Mouse (Mus musculus): ENCODE measurements around the gene Olfr1219.

Gene Olfr1219

GRCm38 (mm10) chr2:89083413-89083812 lies at the start of gene Olfr1219:
Gene Olfr1219, minus strand, starts transcription at chr2:89083513.
- Histone ChIP-seq H3K9me3 (ENCODE audit: low read length) (peaks cover 13% of the 10 kb centered on the region), H3K36me3 (ENCODE audit: insufficient read depth, low read length) (no peaks in the 10 kb centered on the region), H3K4me1 (replicated peaks; ENCODE audit: low read depth, low read length) (no peaks in the 10 kb centered on the region), H3K4me3 (replicated peaks; ENCODE audit: low read length) (no peak within 1 kb of the TSS), H3K27me3 (ENCODE audit: insufficient read depth, low read length) (no peaks in the 10 kb centered on the region)
- TF ChIP-seq NANOG (IDR thresholded peaks at IDR 0.05; ENCODE audit: borderline replicate concordance, low read length) (no peak), POU5F1 (IDR thresholded peaks at IDR 0.05; ENCODE audit: borderline replicate concordance, low read length) (no peak), CTCF (conservative IDR thresholded peaks at IDR 0.05; ENCODE audit: low read length) (no peak)

GRCm38 (mm10) chr2:89132954-89133353 lies 49.6 kb upstream of the Olfr1219 start, which contains the start of gene Olfr1222:
Gene Olfr1222, minus strand, starts transcription at chr2:89133054.
- Histone ChIP-seq H3K27me3 (ENCODE audit: insufficient read depth, low read length) (no peaks in the 10 kb centered on the region), H3K36me3 (ENCODE audit: insufficient read depth, low read length) (no peaks in the 10 kb centered on the region), H3K4me1 (replicated peaks; ENCODE audit: low read depth, low read length) (no peaks in the 10 kb centered on the region), H3K9me3 (ENCODE audit: low read length) (no peaks in the 10 kb centered on the region), H3K4me3 (replicated peaks; ENCODE audit: low read length) (no peak within 1 kb of the TSS)
- TF ChIP-seq NANOG (IDR thresholded peaks at IDR 0.05; ENCODE audit: borderline replicate concordance, low read length) (no peak), POU5F1 (IDR thresholded peaks at IDR 0.05; ENCODE audit: borderline replicate concordance, low read length) (no peak), CTCF (conservative IDR thresholded peaks at IDR 0.05; ENCODE audit: low read length) (no peak)

GRCm38 (mm10) chr2:89117183-89117582 lies 33.9 kb upstream of the Olfr1219 start, which contains the start of gene Olfr1221:
Gene Olfr1221, minus strand, starts transcription at chr2:89117283.
- Histone ChIP-seq H3K36me3 (ENCODE audit: insufficient read depth, low read length) (no peaks in the 10 kb centered on the region), H3K9me3 (ENCODE audit: low read length) (no peaks in the 10 kb centered on the region), H3K27me3 (ENCODE audit: insufficient read depth, low read length) (no peaks in the 10 kb centered on the region), H3K4me3 (replicated peaks; ENCODE audit: low read length) (no peak within 1 kb of the TSS), H3K4me1 (replicated peaks; ENCODE audit: low read depth, low read length) (no peaks in the 10 kb centered on the region)
- no peak for TF ChIP-seq CTCF (conservative IDR thresholded peaks at IDR 0.05; ENCODE audit: low read length)
- TF ChIP-seq POU5F1 (IDR thresholded peaks at IDR 0.05; ENCODE audit: borderline replicate concordance, low read length): no peak
- TF ChIP-seq NANOG (IDR thresholded peaks at IDR 0.05; ENCODE audit: borderline replicate concordance, low read length): no peak

GRCm38 (mm10) chr2:89106735-89107134 lies 23.4 kb upstream of the Olfr1219 start, which contains the start of gene Olfr1220:
Gene Olfr1220, minus strand, starts transcription at chr2:89106835.
- no peak for TF ChIP-seq POU5F1 (IDR thresholded peaks at IDR 0.05; ENCODE audit: borderline replicate concordance, low read length)
- no peak for TF ChIP-seq CTCF (conservative IDR thresholded peaks at IDR 0.05; ENCODE audit: low read length)
- TF ChIP-seq NANOG (IDR thresholded peaks at IDR 0.05; ENCODE audit: borderline replicate concordance, low read length): no peak
- Histone ChIP-seq H3K36me3 (ENCODE audit: insufficient read depth, low read length) (no peaks in the 10 kb centered on the region), H3K27me3 (ENCODE audit: insufficient read depth, low read length) (no peaks in the 10 kb centered on the region)

GRCm38 (mm10) chr2:89105651-89106050 lies 22.3 kb upstream of the Olfr1219 start:
- no peak for TF ChIP-seq POU5F1 (IDR thresholded peaks at IDR 0.05; ENCODE audit: borderline replicate concordance, low read length)
- TF ChIP-seq NANOG (IDR thresholded peaks at IDR 0.05; ENCODE audit: borderline replicate concordance, low read length): no peak
- no peak for TF ChIP-seq CTCF (conservative IDR thresholded peaks at IDR 0.05; ENCODE audit: low read length)
- H3K27me3 ChIP-seq (ENCODE audit: insufficient read depth, low read length): no peaks in the 10 kb centered on the region
- H3K36me3 ChIP-seq (ENCODE audit: insufficient read depth, low read length): no peaks in the 10 kb centered on the region
- no peaks in the 10 kb centered on the region for H3K4me1 ChIP-seq (replicated peaks; ENCODE audit: low read depth, low read length)
- no peak overlapping the region for H3K4me3 ChIP-seq (replicated peaks; ENCODE audit: low read length)
- peaks cover 12% of the 10 kb centered on the region; the same call in 1 of the 2 replicates for H3K9me3 ChIP-seq (ENCODE audit: low read length)

More at GRCm38 (mm10) chr2:89106735-89107134, 23.4 kb upstream of the Olfr1219 start, which contains the start of gene Olfr1220:
- no peaks in the 10 kb centered on the region for H3K4me1 ChIP-seq (replicated peaks; ENCODE audit: low read depth, low read length)
- peaks cover 12% of the 10 kb centered on the region; the same call in 1 of the 2 replicates for H3K9me3 ChIP-seq (ENCODE audit: low read length)
- no peak within 1 kb of the TSS for H3K4me3 ChIP-seq (replicated peaks; ENCODE audit: low read length)

GRCm38 (mm10) chr2:89093848-89094247 lies 10.5 kb upstream of the Olfr1219 start:
- TF ChIP-seq CTCF (conservative IDR thresholded peaks at IDR 0.05; ENCODE audit: low read length) (no peak), POU5F1 (IDR thresholded peaks at IDR 0.05; ENCODE audit: borderline replicate concordance, low read length) (no peak), NANOG (IDR thresholded peaks at IDR 0.05; ENCODE audit: borderline replicate concordance, low read length) (no peak)
- Histone ChIP-seq H3K36me3 (ENCODE audit: insufficient read depth, low read length) (no peaks in the 10 kb centered on the region), H3K4me1 (replicated peaks; ENCODE audit: low read depth, low read length) (no peaks in the 10 kb centered on the region), H3K4me3 (replicated peaks; ENCODE audit: low read length) (no peak overlapping the region), H3K9me3 (ENCODE audit: low read length) (no peaks in the 10 kb centered on the region), H3K27me3 (ENCODE audit: insufficient read depth, low read length) (no peaks in the 10 kb centered on the region)

GRCm38 (mm10) chr2:89081487-89081886 lies 1.8 kb downstream of the Olfr1219 start:
- no peak for TF ChIP-seq CTCF (conservative IDR thresholded peaks at IDR 0.05; ENCODE audit: low read length)
- TF ChIP-seq POU5F1 (IDR thresholded peaks at IDR 0.05; ENCODE audit: borderline replicate concordance, low read length): no peak
- TF ChIP-seq NANOG (IDR thresholded peaks at IDR 0.05; ENCODE audit: borderline replicate concordance, low read length): no peak
- Histone ChIP-seq H3K4me3 (replicated peaks; ENCODE audit: low read length) (no peak overlapping the region), H3K9me3 (ENCODE audit: low read length) (peaks cover 8% of the 10 kb centered on the region), H3K4me1 (replicated peaks; ENCODE audit: low read depth, low read length) (no peaks in the 10 kb centered on the region), H3K36me3 (ENCODE audit: insufficient read depth, low read length) (no peaks in the 10 kb centered on the region), H3K27me3 (ENCODE audit: insufficient read depth, low read length) (no peaks in the 10 kb centered on the region)

- no peak for TF ChIP-seq CTCF (conservative IDR thresholded peaks at IDR 0.05; ENCODE audit: low read length)
- no peak for TF ChIP-seq POU5F1 (IDR thresholded peaks at IDR 0.05; ENCODE audit: borderline replicate concordance, low read length)
- TF ChIP-seq NANOG (IDR thresholded peaks at IDR 0.05; ENCODE audit: borderline replicate concordance, low read length): no peak
- no peaks in the 10 kb centered on the region for H3K36me3 ChIP-seq (ENCODE audit: insufficient read depth, low read length)
- H3K27me3 ChIP-seq (ENCODE audit: insufficient read depth, low read length): no peaks in the 10 kb centered on the region
- H3K4me3 ChIP-seq (replicated peaks; ENCODE audit: low read length): no peak within 1 kb of the TSS
- H3K9me3 ChIP-seq (ENCODE audit: low read length): no peaks in the 10 kb centered on the region
- H3K4me1 ChIP-seq (replicated peaks; ENCODE audit: low read depth, low read length): no peaks in the 10 kb centered on the region
These were observed 22.2 kb downstream of the Olfr1219 start, which contains the start of gene Olfr1218 for GRCm38 (mm10) chr2:89061087-89061486. Gene Olfr1218, minus strand, starts transcription at chr2:89061187.

GRCm38 (mm10) chr2:89031965-89032364 lies 51.3 kb downstream of the Olfr1219 start, which contains the start of gene Olfr1217:
Gene Olfr1217, minus strand, starts transcription at chr2:89032065.
- H3K4me1 ChIP-seq (replicated peaks; ENCODE audit: low read depth, low read length): no peaks in the 10 kb centered on the region
- 0 out of 2 replicates have a peak, but pooled peaks cover 6% of the 10 kb centered on the region for H3K9me3 ChIP-seq (ENCODE audit: low read length)
- no peaks in the 10 kb centered on the region for H3K36me3 ChIP-seq (ENCODE audit: insufficient read depth, low read length)
- TF ChIP-seq CTCF (conservative IDR thresholded peaks at IDR 0.05; ENCODE audit: low read length) (no peak), POU5F1 (IDR thresholded peaks at IDR 0.05; ENCODE audit: borderline replicate concordance, low read length) (no peak), NANOG (IDR thresholded peaks at IDR 0.05; ENCODE audit: borderline replicate concordance, low read length) (no peak)
- H3K4me3 ChIP-seq (replicated peaks; ENCODE audit: low read length): no peak within 1 kb of the TSS
- no peaks in the 10 kb centered on the region for H3K27me3 ChIP-seq (ENCODE audit: insufficient read depth, low read length)

Data from E14TG2a.4 (cell line).